In genomic region chrX:93956727-93957126, GRCm38 (mm10) we compare ENCODE assay signal across 9 mouse cellular contexts. TPM values are rescaled to one million over a fixed set of nuclear protein-coding genes. Genes with fewer than 3 reads are reported as not detected.
DNase-seq lines count a peak whose midpoint lies in the region; ATAC-seq and TF ChIP-seq lines count a peak whose summit lies in the region.
"Had no signal": no experiment of that assay in that cellular context is flagged by ENCODE, and none has a peak within 500 bp of the region (broad histone marks: within the 10 kb centered on the region; RNA-seq: fewer than 3 reads in every experiment).

No protein-coding gene starts in this region.

- peak; percentile 14 for DNase-seq in adrenal gland, adult 2 months
- DNase-seq in adrenal gland, adult 18-20 months (ENCODE audit: low spot score in 2 of 2): no peak
- peak; percentile 14 for DNase-seq in liver, adult 2 months (ENCODE audit: extremely low read depth, low read depth, low spot score)
- DNase-seq in liver, embryonic 11.5 days (ENCODE audit: low spot score): no peak
- DNase-seq in c-Kit-positive CD71-negative TER-119-negative erythroid progenitor cells, embryonic 14.5 days (ENCODE audit: low read depth): peak; percentile 5
- peak; percentile 62 for DNase-seq in hindbrain, postnatal 0 days (ENCODE audit: low spot score)
- no peak for DNase-seq in lung, adult 2 months
- no peak for DNase-seq in MN1 (ENCODE audit: low spot score)

- no peaks in the 10 kb centered on the region for H3K27me3 ChIP-seq in liver, adult 2 months (ENCODE audit: control insufficient read depth, insufficient read depth, low read length)
- H3K27me3 ChIP-seq in liver, embryonic 11.5 days (replicated peaks; ENCODE audit: control insufficient read depth, insufficient read depth, low read length): no peaks in the 10 kb centered on the region; the same call in 1 of the 2 replicates
- no peaks in the 10 kb centered on the region for H3K27me3 ChIP-seq in hindbrain, postnatal 0 days (ENCODE audit: insufficient read depth, low read length)

- H3K4me1 ChIP-seq in liver, adult 2 months (ENCODE audit: control insufficient read depth, insufficient read depth, low read length): no peaks in the 10 kb centered on the region
- H3K4me1 ChIP-seq in liver, embryonic 11.5 days (replicated peaks; ENCODE audit: control insufficient read depth, insufficient read depth, low read length): no peaks in the 10 kb centered on the region
- H3K4me1 ChIP-seq in hindbrain, postnatal 0 days (ENCODE audit: insufficient read depth, low read length): no peaks in the 10 kb centered on the region
- no peaks in the 10 kb centered on the region for H3K4me1 ChIP-seq in lung, adult 2 months (ENCODE audit: control insufficient read depth, insufficient read depth, low read length)

- H3K27ac ChIP-seq in liver, adult 2 months (replicated peaks; ENCODE audit: insufficient read depth, low read depth, low read length): no peak overlapping the region
- no peak overlapping the region for H3K27ac ChIP-seq in liver, embryonic 11.5 days (ENCODE audit: low read depth, low read length)
- H3K27ac ChIP-seq in hindbrain, postnatal 0 days: no peak overlapping the region

- H3K9me3 ChIP-seq in liver, embryonic 11.5 days (ENCODE audit: control insufficient read depth, low read length): no peaks in the 10 kb centered on the region
- no peaks in the 10 kb centered on the region for H3K9me3 ChIP-seq in hindbrain, postnatal 0 days (ENCODE audit: low read length)

- no peaks in the 10 kb centered on the region for H3K79me2 ChIP-seq in liver, adult 2 months (ENCODE audit: control insufficient read depth, insufficient read depth, low read length)

- TF ChIP-seq CTCF in liver, adult 2 months (IDR thresholded peaks at IDR 0.05; ENCODE audit: low read depth, low read length): peak; percentile 55
- TF ChIP-seq CTCF in hindbrain, postnatal 0 days (IDR thresholded peaks at IDR 0.05; ENCODE audit: low read depth): peak; percentile 64
- peak; percentile 56 for TF ChIP-seq CTCF in lung, adult 2 months (IDR thresholded peaks at IDR 0.05; ENCODE audit: insufficient read depth, low read length)

- H3K4me3 ChIP-seq in liver, adult 2 months (ENCODE audit: insufficient read depth, low read depth, low read length): no peak overlapping the region
- H3K4me3 ChIP-seq in liver, embryonic 11.5 days (ENCODE audit: low read depth, low read length): no peak overlapping the region
- no peak overlapping the region for H3K4me3 ChIP-seq in hindbrain, postnatal 0 days (ENCODE audit: low read length)
- H3K4me3 ChIP-seq in lung, adult 2 months (replicated peaks; ENCODE audit: extremely low read depth, low read depth, low read length): no peak overlapping the region

- H3K9ac ChIP-seq in liver, adult 2 months (ENCODE audit: low read depth, low read length): no peak overlapping the region
- H3K9ac ChIP-seq in liver, embryonic 11.5 days (ENCODE audit: low read depth, low read length): no peak overlapping the region
- H3K9ac ChIP-seq in hindbrain, postnatal 0 days (replicated peaks; ENCODE audit: low read length): no peak overlapping the region

- no peak for TF ChIP-seq POLR2A in liver, adult 2 months (IDR thresholded peaks at IDR 0.05; ENCODE audit: extremely low read depth, insufficient read depth, low read length)
- no peak for TF ChIP-seq POLR2A in lung, adult 2 months (IDR thresholded peaks at IDR 0.05; ENCODE audit: borderline replicate concordance, extremely low read depth, low read depth, low read length)

- no peak overlapping the region for H3K4me2 ChIP-seq in liver, embryonic 11.5 days
- H3K4me2 ChIP-seq in hindbrain, postnatal 0 days (ENCODE audit: low read depth, low read length): no peak overlapping the region

- H3K36me3 ChIP-seq in liver, adult 2 months (ENCODE audit: control insufficient read depth, insufficient read depth, low read length): no peaks in the 10 kb centered on the region
- no peaks in the 10 kb centered on the region for H3K36me3 ChIP-seq in liver, embryonic 11.5 days (ENCODE audit: control insufficient read depth, insufficient read depth, low read length)
- H3K36me3 ChIP-seq in hindbrain, postnatal 0 days (ENCODE audit: insufficient read depth, low read length): no peaks in the 10 kb centered on the region

- ATAC-seq in liver, embryonic 11.5 days (replicated peaks; ENCODE audit: low FRiP score): no peak
- ATAC-seq in hindbrain, postnatal 0 days: peak; percentile 63; the same call in 1 of the 2 replicates

- WGBS in liver, adult 2 months: 16% methylated on average over 1 of the region's 1 CpGs
- whole genome bisulfite sequencing in liver, embryonic 11.5 days: 33% methylated on average over 1 of the region's 1 CpGs
- WGBS in hindbrain, postnatal 0 days: 30% methylated on average over 1 of the region's 1 CpGs
- 37% methylated on average over 1 of the region's 1 CpGs for WGBS in lung, adult 2 months

RNA-seq across cellular contexts. Expression of gene AU015836, which starts 11.7 kb away (rescaled TPM):
- total RNA-seq in adrenal gland, adult 2 months (2021): not detected
- not detected in 2 replicates for polyA plus RNA-seq in adrenal gland, adult 2 months (2012; rRNA removed)
- total RNA-seq in adrenal gland, adult 18-20 months (2021): not detected
- total RNA-seq in liver, adult 2 months (2014; rRNA removed): not detected in 2 replicates
- not detected in 2 replicates for polyA plus RNA-seq in liver, adult 2 months (2012; rRNA removed)
- 0.27 and 0.55 TPM in 2 replicates for polyA plus RNA-seq in liver, embryonic 11.5 days (2014; fragmentation: Nextera tagmentation; extraction: Ambion mirVana)
- not detected in 2 replicates for total RNA-seq in hindbrain, postnatal 0 days (2014; rRNA removed)
- not detected in 2 replicates for polyA plus RNA-seq in hindbrain, postnatal 0 days (2015; fragmentation: Nextera tagmentation; extraction: Ambion mirVana)
- polyA plus RNA-seq in lung, adult 2 months (2012; rRNA removed): 0.05 and 0.06 TPM in 2 replicates
- polyA plus RNA-seq: heart, embryonic 16.5 days had no signal

Comparison
In these comparisons a context has a peak if more than half of its experiments do, and no peak if none do; other contexts are left out.
1. DNase-seq: peak in adrenal gland, adult 2 months (single experiment), liver, adult 2 months (single experiment), c-Kit-positive CD71-negative TER-119-negative erythroid progenitor cells, embryonic 14.5 days (single experiment) and hindbrain, postnatal 0 days (single experiment); none in adrenal gland, adult 18-20 months (0 of 2), liver, embryonic 11.5 days (single experiment), lung, adult 2 months (single experiment) and MN1 (single experiment).
2. Peak in every context shown above with its lines, with median percentiles within 50 percentile points of each other: CTCF ChIP-seq.